ENCODE assay signal across 8 mouse cellular contexts in genomic region chr9:40757685-40758270, GRCm38 (mm10). TPM values are rescaled to one million over a fixed set of nuclear protein-coding genes. Genes with fewer than 3 reads are reported as not detected.
DNase-seq lines count a peak whose midpoint lies in the region; ATAC-seq and TF ChIP-seq lines count a peak whose summit lies in the region.

No protein-coding gene starts in this region.

- H3K9me3 ChIP-seq in hindbrain, postnatal 0 days (ENCODE audit: low read length) = no peaks in the 10 kb centered on the region

- H3K9ac ChIP-seq in hindbrain, postnatal 0 days (replicated peaks; ENCODE audit: low read length) = 0 out of 2 replicates have a peak overlapping the region, but pooled peaks have one; percentile 1

- peaks cover 2% of the 10 kb centered on the region; the same call in 1 of the 2 replicates for H3K36me3 ChIP-seq in hindbrain, postnatal 0 days (ENCODE audit: insufficient read depth, low read length)

- WGBS in hindbrain, postnatal 0 days = 3% methylated on average over 22 of the region's 22 CpGs

- peak overlapping the region; percentile 53 for H3K4me2 ChIP-seq in hindbrain, postnatal 0 days (ENCODE audit: low read depth, low read length)

- TF ChIP-seq CTCF in hindbrain, postnatal 0 days (IDR thresholded peaks at IDR 0.05; ENCODE audit: low read depth) = peak; percentile 88

- peak; percentile 81 to 84 for DNase-seq in cerebellum, postnatal 36 days
- peak; percentile 45 to 48 for DNase-seq in gastrocnemius, adult 8-10 months (ENCODE audit: low spot score in 2 of 2)
- peak; percentile 94 for DNase-seq in hindbrain, postnatal 0 days (ENCODE audit: low spot score)
- peak; percentile 83 to 90 for DNase-seq in left cerebral cortex, adult 18-20 months (ENCODE audit: low spot score in 2 of 2)
- peak; percentile 86 for DNase-seq in lung, postnatal 36 days
- peak; percentile 89 for DNase-seq in retina, embryonic 14.5 days (ENCODE audit: low spot score)
- DNase-seq in thymus, postnatal 25 days = peak; percentile 54

- H3K4me1 ChIP-seq in hindbrain, postnatal 0 days (ENCODE audit: insufficient read depth, low read length) = peaks cover 9% of the 10 kb centered on the region; the same call in 1 of the 2 replicates

- ATAC-seq in activated CD4-positive, CD25-positive, alpha-beta regulatory T cell, adult 4 months = peak; percentile 94
- peak; percentile 95 for ATAC-seq in hindbrain, postnatal 0 days

- H3K27ac ChIP-seq in hindbrain, postnatal 0 days = peak overlapping the region; percentile 69

- no peaks in the 10 kb centered on the region for H3K27me3 ChIP-seq in hindbrain, postnatal 0 days (ENCODE audit: insufficient read depth, low read length)

- H3K4me3 ChIP-seq in hindbrain, postnatal 0 days (ENCODE audit: low read length) = peak overlapping the region; percentile 20

RNA-seq across cellular contexts. Expression of gene Hspa8, which starts 43.0 kb away (rescaled TPM):
- 1,000 to 10,000 TPM; 3,239 to 3,330 TPM for polyA plus RNA-seq in activated CD4-positive, CD25-positive, alpha-beta regulatory T cell, adult 4 months (2017; shearing (Covaris generic))
- 1,000 to 10,000 TPM in 3 of 4 experiments, 100 to 1,000 TPM in 1; 996 to 1,351 (median 1,061) TPM for total RNA-seq in gastrocnemius, adult 8-10 months (2022)
- total RNA-seq in hindbrain, postnatal 0 days (2014; rRNA removed) = 3,796 and 3,887 TPM in 2 replicates
- 2,316 and 2,371 TPM in 2 replicates for polyA plus RNA-seq in hindbrain, postnatal 0 days (2015; fragmentation: Nextera tagmentation; extraction: Ambion mirVana)
- total RNA-seq in left cerebral cortex, adult 18-20 months (2021) = 1,000 to 10,000 TPM; 2,352 to 2,482 TPM

Comparison
In these comparisons a context has a peak if more than half of its experiments do, and no peak if none do; other contexts are left out.
1. Peak in every context shown above with its lines: DNase-seq, ATAC-seq, H3K4me3 ChIP-seq and H3K27ac ChIP-seq.